Mouse (Mus musculus): ENCODE data around the gene Xrra1. TPM values are rescaled to one million over a fixed set of nuclear protein-coding genes. Genes with fewer than 3 reads are reported as not detected.
"Not testable (repeated sequence)": the region's sequence is repeated elsewhere in the genome, so short reads cannot be mapped to it uniquely, and the experiment has no call there.

The Xrra1 gene
- polyA plus RNA-seq, 1 experiment from 2014 or later: 0.07 TPM

- Histone ChIP-seq H3K27me3 (ENCODE audit: insufficient read depth, low read length) (no peaks in the 10 kb centered on the region), H3K9me3 (ENCODE audit: low read length) (no peaks in the 10 kb centered on the region), H3K4me1 (ENCODE audit: insufficient read depth) (peaks cover 21% of the 10 kb centered on the region), H3K9ac (replicated peaks) (no peak overlapping the region), H3K4me2 (ENCODE audit: low read depth, low read length) (no peak overlapping the region), H3K27ac (ENCODE audit: low read depth) (peak overlapping the region; percentile 35; the same call in 1 of the 2 replicates), H3K36me3 (replicated peaks; ENCODE audit: insufficient read depth, low read length) (peaks cover 7% of the 10 kb centered on the region), H3K4me3 (ENCODE audit: low read depth, low read length) (no peak overlapping the region)
- ATAC-seq (no peak), DNase-seq (no peak)
- 66% methylated on average over 12 of the region's 12 CpGs for WGBS (ENCODE audit: insufficient replicate concordance)
- TF ChIP-seq CTCF (IDR thresholded peaks at IDR 0.05; ENCODE audit: low read depth) (no peak), EP300 (IDR thresholded peaks at IDR 0.05; ENCODE audit: low read depth) (no peak)
Measured at GRCm38 (mm10) chr7:99957226-99957965, 98.5 kb downstream of the Xrra1 start.

- not testable (repeated sequence) for H3K27me3 ChIP-seq (ENCODE audit: insufficient read depth, low read length); H3K4me2 ChIP-seq (ENCODE audit: low read depth, low read length); H3K9me3 ChIP-seq (ENCODE audit: low read length); ATAC-seq; H3K9ac ChIP-seq (replicated peaks); H3K36me3 ChIP-seq (replicated peaks; ENCODE audit: insufficient read depth, low read length); H3K4me3 ChIP-seq (ENCODE audit: low read depth, low read length); DNase-seq
- WGBS (ENCODE audit: insufficient replicate concordance): 50% methylated on average over 2 of the region's 2 CpGs
- Histone ChIP-seq H3K27ac (ENCODE audit: low read depth) (peak overlapping the region; percentile 96), H3K4me1 (ENCODE audit: insufficient read depth) (peaks cover 46% of the 10 kb centered on the region)
- TF ChIP-seq EP300 (IDR thresholded peaks at IDR 0.05; ENCODE audit: low read depth): peak; percentile 64
Measured at GRCm38 (mm10) chr7:99960571-99960970, 101.7 kb downstream of the Xrra1 start.

DNA sequence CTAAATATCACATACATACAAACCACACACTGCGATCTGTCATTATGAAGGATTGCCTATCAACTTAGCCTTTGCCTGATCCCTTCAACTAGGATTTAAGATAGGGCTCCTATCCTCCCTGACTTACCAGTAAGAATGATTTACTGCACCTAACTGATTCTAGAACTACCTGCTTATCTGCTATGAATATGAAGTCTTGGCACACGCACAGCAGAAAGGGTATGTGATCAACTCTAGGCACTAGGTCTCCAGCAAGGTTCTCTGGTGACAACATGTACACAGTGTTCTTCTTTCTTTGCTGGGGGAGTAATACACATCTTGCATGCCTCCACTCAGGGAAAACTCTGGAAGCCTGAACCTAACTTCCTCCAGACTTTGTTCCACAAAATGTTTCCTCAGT lies 102.6 kb downstream of the Xrra1 start:
- DNase-seq: no peak
- H3K9ac ChIP-seq (replicated peaks): no peak overlapping the region
- H3K4me3 ChIP-seq (ENCODE audit: low read depth, low read length): no peak overlapping the region
- WGBS (ENCODE audit: insufficient replicate concordance): 45% methylated on average over 2 of the region's 2 CpGs
- no peaks in the 10 kb centered on the region for H3K9me3 ChIP-seq (ENCODE audit: low read length)
- H3K36me3 ChIP-seq (replicated peaks; ENCODE audit: insufficient read depth, low read length): no peaks in the 10 kb centered on the region
- peaks cover 48% of the 10 kb centered on the region for H3K4me1 ChIP-seq (ENCODE audit: insufficient read depth)
- H3K27ac ChIP-seq (ENCODE audit: low read depth): peak overlapping the region; percentile 96
- ATAC-seq: peak; percentile 39
- no peak overlapping the region for H3K4me2 ChIP-seq (ENCODE audit: low read depth, low read length)
- no peaks in the 10 kb centered on the region for H3K27me3 ChIP-seq (ENCODE audit: insufficient read depth, low read length)
- TF ChIP-seq EP300 (IDR thresholded peaks at IDR 0.05; ENCODE audit: low read depth): peak; percentile 12; the same call in 1 of the 2 replicates
- no peak for TF ChIP-seq CTCF (IDR thresholded peaks at IDR 0.05; ENCODE audit: low read depth)

- peak; percentile 42 for ATAC-seq
- Histone ChIP-seq H3K27ac (ENCODE audit: low read depth) (peak overlapping the region; percentile 96), H3K4me3 (ENCODE audit: low read depth, low read length) (no peak overlapping the region), H3K4me1 (ENCODE audit: insufficient read depth) (peaks cover 51% of the 10 kb centered on the region), H3K9me3 (ENCODE audit: low read length) (no peaks in the 10 kb centered on the region), H3K9ac (replicated peaks) (peak overlapping the region; percentile 21; the same call in 1 of the 2 replicates), H3K4me2 (ENCODE audit: low read depth, low read length) (peak overlapping the region; percentile 52), H3K36me3 (replicated peaks; ENCODE audit: insufficient read depth, low read length) (no peaks in the 10 kb centered on the region), H3K27me3 (ENCODE audit: insufficient read depth, low read length) (no peaks in the 10 kb centered on the region)
- WGBS (ENCODE audit: insufficient replicate concordance): 17% methylated on average over 8 of the region's 8 CpGs
- TF ChIP-seq EP300 (IDR thresholded peaks at IDR 0.05; ENCODE audit: low read depth) (peak; percentile 92), CTCF (IDR thresholded peaks at IDR 0.05; ENCODE audit: low read depth) (no peak)
- no peak for DNase-seq
Measured at GRCm38 (mm10) chr7:99962536-99963236, 103.8 kb downstream of the Xrra1 start.

DNA sequence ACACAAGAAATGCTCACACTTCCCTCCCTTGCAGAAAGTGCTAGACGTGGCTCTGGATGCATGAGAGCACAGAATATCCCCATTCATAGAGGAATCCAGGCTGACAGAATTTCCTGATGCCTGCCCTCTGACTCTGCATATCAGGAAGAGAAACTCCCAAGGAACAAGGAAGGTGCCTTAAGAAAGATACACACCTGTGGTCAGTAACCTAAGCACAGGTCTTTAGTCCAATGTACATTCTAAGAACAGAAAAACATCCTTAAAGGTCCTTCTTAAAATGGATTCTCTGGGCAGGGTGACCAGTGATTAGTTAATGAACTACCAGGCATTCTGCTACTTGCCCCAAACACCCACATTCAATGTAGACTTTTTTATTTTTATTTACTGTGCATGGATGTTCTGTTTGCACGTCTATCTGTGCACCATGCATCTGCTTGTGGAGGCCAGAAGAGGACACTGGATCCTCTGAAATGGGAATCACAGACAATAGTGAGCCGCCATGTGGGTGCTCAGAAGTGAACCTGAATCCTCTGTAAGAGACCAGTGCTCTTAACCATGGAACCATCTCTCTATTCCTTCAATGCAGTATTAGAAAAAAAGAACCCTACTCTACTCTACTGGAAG lies 104.4 kb downstream of the Xrra1 start:
- H3K4me1 ChIP-seq (ENCODE audit: insufficient read depth): peaks cover 55% of the 10 kb centered on the region
- no peaks in the 10 kb centered on the region for H3K27me3 ChIP-seq (ENCODE audit: insufficient read depth, low read length)
- DNase-seq (no peak), ATAC-seq (peak; percentile 20; the same call in 1 of the 2 replicates)
- no peaks in the 10 kb centered on the region for H3K9me3 ChIP-seq (ENCODE audit: low read length)
- peak overlapping the region; percentile 44 for H3K4me2 ChIP-seq (ENCODE audit: low read depth, low read length)
- TF ChIP-seq EP300 (IDR thresholded peaks at IDR 0.05; ENCODE audit: low read depth) (no peak; the same call in 1 of the 2 replicates), CTCF (IDR thresholded peaks at IDR 0.05; ENCODE audit: low read depth) (no peak)
- peak overlapping the region; percentile 28; the same call in 1 of the 2 replicates for H3K9ac ChIP-seq (replicated peaks)
- H3K27ac ChIP-seq (ENCODE audit: low read depth): peak overlapping the region; percentile 96
- H3K4me3 ChIP-seq (ENCODE audit: low read depth, low read length): no peak overlapping the region
- H3K36me3 ChIP-seq (replicated peaks; ENCODE audit: insufficient read depth, low read length): no peaks in the 10 kb centered on the region
- 57% methylated on average over 3 of the region's 3 CpGs for WGBS (ENCODE audit: insufficient replicate concordance)
